Mouse (Mus musculus) liver, embryonic 14.5 days (tissue): ENCODE measurements around the gene Ank2. TPM values are rescaled to one million over a fixed set of nuclear protein-coding genes. Genes with fewer than 3 reads are reported as not detected.

ENCODE experiments used
- ATAC-seq: fragments of 200-750 bp; cut with Nextera tagmentation; 2 replicates; pipeline ENCODE4 v1.8.0; 2017; ENCODE audit warnings: moderate number of reproducible peaks, mild to moderate bottlenecking, moderate library complexity; ENCODE audit not compliant: insufficient read depth
- DNase-seq, 3 experiments: peaks; one replicate each; pipeline ENCODE4 v3.0.0-alpha.2; 2012 to 2013; ENCODE audit warnings: low read depth in 3 of 3, low spot score in 3 of 3
- H3K27ac ChIP-seq: fragments of 300-500 bp; sonication (generic); 2 replicates; pipeline ENCODE4 v1.5.1; 2014; ENCODE audit warnings: moderate library complexity, mild to moderate bottlenecking, control low read depth, inconsistent platforms
- H3K27me3 ChIP-seq: fragments of 300-500 bp; sonication (generic); 2 replicates; pipeline ENCODE4 v1.6.1; 2014; ENCODE audit warnings: mild to moderate bottlenecking, low read length, moderate library complexity; ENCODE audit not compliant: control insufficient read depth, insufficient read depth
- H3K36me3 ChIP-seq: fragments of 300-500 bp; sonication (generic); replicated peaks from 2 replicates; pipeline ENCODE4 v1.6.1; 2014; ENCODE audit warnings: low read depth; ENCODE audit not compliant: control insufficient read depth, insufficient read depth
- H3K4me1 ChIP-seq, 2 experiments: fragments of 200-500 bp in 1 of 2; fragments of 300-500 bp in 1 of 2; sonication (generic) in 1 of 2; replicated peaks; 2 replicates each; pipeline ENCODE4 v1.6.1; 2012 to 2014; ENCODE audit warnings: antibody characterized with exemption in 1 of 2, inconsistent platforms in 1 of 2, low read length in 1 of 2; ENCODE audit not compliant: control insufficient read depth in 2 of 2, insufficient read depth in 2 of 2
- H3K4me2 ChIP-seq: fragments of 300-500 bp; sonication (generic); 2 replicates; pipeline ENCODE4 v1.6.1; 2014; ENCODE audit warnings: low read depth, mild to moderate bottlenecking, control low read depth, moderate library complexity
- H3K4me3 ChIP-seq, 2 experiments: fragments of 200-500 bp in 1 of 2; fragments of 300-500 bp in 1 of 2; sonication (generic) in 1 of 2; 2 replicates each; pipeline ENCODE4 v1.5.1; 2012 to 2014; ENCODE audit warnings: low read depth in 2 of 2, low read length in 2 of 2, mild to moderate bottlenecking in 2 of 2, control low read depth in 1 of 2, inconsistent platforms in 1 of 2, moderate library complexity in 1 of 2; ENCODE audit not compliant: insufficient read depth in 1 of 2
- H3K9ac ChIP-seq: fragments of 300-500 bp; sonication (generic); replicated peaks from 2 replicates; pipeline ENCODE4 v1.6.1; 2014; ENCODE audit warnings: mild to moderate bottlenecking, control low read depth, moderate library complexity
- H3K9me3 ChIP-seq: fragments of 300-500 bp; sonication (generic); 2 replicates; pipeline ENCODE4 v1.6.1; 2016; ENCODE audit warnings: low read length, mixed read lengths; ENCODE audit not compliant: control insufficient read depth
- CTCF ChIP-seq: IDR thresholded peaks from 2 replicates; pipeline ENCODE4 v1.5.1; 2016; ENCODE audit warnings: antibody characterized with exemption, low read depth, control low read depth
- EP300 ChIP-seq: IDR thresholded peaks from 2 replicates; pipeline ENCODE4 v1.6.1; 2016; ENCODE audit warnings: antibody characterized with exemption, low read depth
- WGBS: fragments of 180-500 bp; shearing (Covaris S2); extraction: QIAGEN DNeasy Blood & Tissue Kit; methylation state at CpG from one replicate; pipeline ENCODE4 v1.1.7; 2014; ENCODE audit not compliant: insufficient replicate concordance; 5-methylcytosine and 5-hydroxymethylcytosine counted together
- polyA plus RNA-seq, 2 experiments: library from polyadenylated mRNA; depleted of rRNA in 1 of 2; stranded (reverse) in 1 of 2; unstranded in 1 of 2; fragments of >200 nt; fragmentation: Nextera tagmentation in 1 of 2; extraction: Ambion mirVana in 1 of 2; gene quantifications; 2 replicates each; pipeline versions ENCODE4 v1.2.1 to v1.2.3; 2012 to 2014

The Ank2 gene
- polyA plus RNA-seq, 2 experiments, result 4.8 to 5.2 TPM

GRCm38 (mm10) chr3:127202484-127203115 is 296.6 kb downstream of the Ank2 start:
- DNase-seq, result no peak
- Histone ChIP-seq H3K4me2 (no peak overlapping the region), H3K4me3 (no peak overlapping the region), H3K36me3 (no peaks in the 10 kb centered on the region), H3K27me3 (no peaks in the 10 kb centered on the region), H3K9me3 (no peaks in the 10 kb centered on the region), H3K27ac (no peak overlapping the region), H3K9ac (no peak overlapping the region), H3K4me1 (no peaks in the 10 kb centered on the region)
- TF ChIP-seq EP300, result no peak
- no peak for TF ChIP-seq CTCF
- 35% methylated on average over 11 of the region's 11 CpGs for WGBS
- no peak for ATAC-seq

DNA sequence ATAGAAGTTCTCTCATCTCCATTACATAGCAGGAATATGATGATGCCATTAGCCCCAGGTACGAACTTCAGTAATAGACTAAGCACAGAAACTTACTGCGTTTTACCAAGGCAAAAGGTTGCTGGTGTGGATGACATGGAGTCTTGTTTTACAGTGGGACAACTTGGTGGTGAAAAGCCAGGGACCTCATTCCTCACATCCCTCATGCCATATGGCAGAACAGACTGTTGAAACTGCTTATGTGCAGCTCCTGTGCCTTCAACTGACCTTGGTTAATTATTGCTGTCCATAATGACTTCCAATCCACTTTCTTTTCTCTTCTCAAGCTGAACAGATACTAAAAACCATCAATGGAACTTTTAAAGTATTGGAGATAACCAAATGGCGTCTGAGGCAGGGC is 298.4 kb downstream of the Ank2 start:
- TF ChIP-seq EP300, result no peak
- no peak for TF ChIP-seq CTCF
- no peak overlapping the region for H3K27ac ChIP-seq
- H3K4me3 ChIP-seq, result no peak overlapping the region
- DNase-seq, result no peak
- H3K27me3 ChIP-seq, result no peaks in the 10 kb centered on the region
- no peak overlapping the region for H3K9ac ChIP-seq
- H3K4me1 ChIP-seq, result no peaks in the 10 kb centered on the region
- H3K9me3 ChIP-seq, result no peaks in the 10 kb centered on the region
- H3K36me3 ChIP-seq, result no peaks in the 10 kb centered on the region
- WGBS, result 63% methylated on average over 3 of the region's 3 CpGs
- no peak for ATAC-seq
- no peak overlapping the region for H3K4me2 ChIP-seq

DNA sequence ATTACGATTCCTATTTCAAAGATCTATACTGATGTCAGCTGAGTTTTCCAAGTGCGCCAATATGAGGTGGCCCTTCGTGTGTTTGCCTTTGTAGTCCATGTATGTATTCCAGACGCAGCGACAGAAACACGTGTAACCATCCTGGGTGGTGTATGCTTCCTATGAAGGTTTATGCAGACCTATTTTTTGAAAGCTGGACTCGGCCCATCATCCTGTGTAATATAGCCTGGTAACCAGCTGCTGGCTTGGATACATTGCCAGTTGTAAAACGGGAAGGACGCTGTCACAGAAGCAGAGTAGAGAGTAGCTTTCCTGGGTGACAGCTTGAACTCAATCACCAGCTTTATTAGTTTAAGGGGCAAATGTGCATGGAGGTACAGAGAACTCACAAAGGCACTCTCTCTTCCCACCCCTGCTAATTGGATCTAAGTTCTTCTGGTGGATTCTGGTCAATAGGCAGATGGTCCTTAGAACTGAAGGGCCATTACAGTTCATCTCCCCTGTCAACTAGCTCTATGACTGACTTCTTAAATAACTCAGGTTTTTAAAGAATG is 300.0 kb downstream of the Ank2 start:
- no peak overlapping the region for H3K9ac ChIP-seq
- DNase-seq (no peak), ATAC-seq (no peak)
- H3K4me1 ChIP-seq, result no peaks in the 10 kb centered on the region
- no peaks in the 10 kb centered on the region for H3K27me3 ChIP-seq
- H3K4me2 ChIP-seq, result no peak overlapping the region
- 80% methylated on average over 9 of the region's 9 CpGs for WGBS
- no peak for TF ChIP-seq CTCF
- no peak for TF ChIP-seq EP300
- H3K9me3 ChIP-seq, result no peaks in the 10 kb centered on the region
- H3K4me3 ChIP-seq, result no peak overlapping the region
- H3K36me3 ChIP-seq, result no peaks in the 10 kb centered on the region
- H3K27ac ChIP-seq, result no peak overlapping the region

GRCm38 (mm10) chr3:127198656-127199055 is 300.5 kb downstream of the Ank2 start:
- ATAC-seq (no peak), DNase-seq (no peak)
- no peak overlapping the region for H3K27ac ChIP-seq
- H3K27me3 ChIP-seq, result no peaks in the 10 kb centered on the region
- WGBS, result 79% methylated on average over 7 of the region's 7 CpGs
- H3K9me3 ChIP-seq, result no peaks in the 10 kb centered on the region
- no peak overlapping the region for H3K9ac ChIP-seq
- no peaks in the 10 kb centered on the region for H3K4me1 ChIP-seq
- H3K4me3 ChIP-seq, result no peak overlapping the region
- TF ChIP-seq EP300 (no peak), CTCF (no peak)
- no peak overlapping the region for H3K4me2 ChIP-seq
- H3K36me3 ChIP-seq, result no peaks in the 10 kb centered on the region

DNA sequence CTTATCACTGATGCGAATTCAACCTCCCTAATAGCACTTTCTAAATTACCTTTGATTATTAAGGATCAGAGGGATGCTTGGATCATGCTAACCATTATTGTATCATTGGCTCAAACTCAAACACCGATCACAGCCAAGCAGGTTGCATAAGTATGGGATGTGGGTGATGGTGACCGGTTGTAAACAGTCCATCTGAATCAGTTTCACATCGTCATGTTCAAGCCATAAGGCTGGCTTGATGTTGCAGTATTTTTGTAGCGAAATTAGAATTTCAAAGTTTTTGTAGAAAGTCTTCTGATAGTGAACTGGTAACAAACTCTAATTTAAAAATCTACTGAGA is 310.4 kb downstream of the Ank2 start:
- ATAC-seq, result no peak
- Histone ChIP-seq H3K4me2 (no peak overlapping the region), H3K27ac (no peak overlapping the region), H3K36me3 (no peaks in the 10 kb centered on the region), H3K4me1 (no peaks in the 10 kb centered on the region), H3K27me3 (no peaks in the 10 kb centered on the region), H3K9ac (no peak overlapping the region), H3K9me3 (no peaks in the 10 kb centered on the region), H3K4me3 (no peak overlapping the region)
- 65% methylated on average over 5 of the region's 5 CpGs for WGBS
- no peak for DNase-seq
- no peak for TF ChIP-seq EP300
- no peak for TF ChIP-seq CTCF
